Mouse (Mus musculus): Measurements from ENCODE around the gene Mta2. TPM values are rescaled to one million over a fixed set of nuclear protein-coding genes. Genes with fewer than 3 reads are reported as not detected.

Gene Mta2
- polyA plus RNA-seq, 1 experiment from 2014 or later, result 29.1 TPM

DNA sequence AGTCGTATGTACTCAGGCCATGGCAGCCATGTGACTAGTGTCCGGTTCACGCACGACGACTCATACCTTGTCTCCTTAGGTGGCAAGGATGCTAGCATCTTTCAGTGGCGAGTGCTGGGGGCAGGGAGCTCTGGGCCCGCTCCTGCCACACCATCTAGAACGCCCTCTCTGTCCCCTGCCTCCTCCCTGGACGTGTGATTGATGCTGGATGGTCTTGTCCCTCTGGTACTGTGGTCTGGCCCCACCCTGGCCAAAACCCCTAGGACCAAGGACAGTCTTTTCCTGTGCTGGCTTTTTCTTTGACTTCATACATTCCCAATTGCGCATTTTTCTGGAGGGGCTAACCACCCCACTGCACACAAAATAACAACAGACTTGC is 550 bp upstream of the Mta2 start:
- peak; percentile 31 for ATAC-seq (ENCODE audit: low read depth)
- H3K4me2 ChIP-seq (ENCODE audit: low read depth, low read length), result peak overlapping the region; percentile 65
- no peaks in the 10 kb centered on the region for H3K9me3 ChIP-seq (ENCODE audit: control insufficient read depth, low read length)
- H3K27ac ChIP-seq (ENCODE audit: low read depth, low read length), result peak overlapping the region; percentile 96
- 16% methylated on average over 10 of the region's 10 CpGs for WGBS
- peaks cover 12% of the 10 kb centered on the region for H3K36me3 ChIP-seq (ENCODE audit: control insufficient read depth, insufficient read depth, low read length)
- peaks cover 20% of the 10 kb centered on the region for H3K4me1 ChIP-seq (ENCODE audit: control insufficient read depth, insufficient read depth, low read length)
- peak overlapping the region; percentile 95 for H3K9ac ChIP-seq (replicated peaks; ENCODE audit: low read depth, low read length)
- no peaks in the 10 kb centered on the region for H3K27me3 ChIP-seq (ENCODE audit: control insufficient read depth, insufficient read depth, low read length)
- peak overlapping the region; percentile 95 for H3K4me3 ChIP-seq (ENCODE audit: low read depth, low read length)

GRCm38 (mm10) chr19:8942276-8942964 is 745 bp downstream of the Mta2 start:
- WGBS, result 0% methylated on average over 46 of the region's 46 CpGs
- Histone ChIP-seq H3K9ac (replicated peaks; ENCODE audit: low read depth, low read length) (peak overlapping the region; percentile 95), H3K27ac (ENCODE audit: low read depth, low read length) (peak overlapping the region; percentile 96), H3K4me3 (ENCODE audit: low read depth, low read length) (peak overlapping the region; percentile 95), H3K36me3 (ENCODE audit: control insufficient read depth, insufficient read depth, low read length) (peaks cover 24% of the 10 kb centered on the region), H3K9me3 (ENCODE audit: control insufficient read depth, low read length) (no peaks in the 10 kb centered on the region), H3K4me2 (ENCODE audit: low read depth, low read length) (peak overlapping the region; percentile 65), H3K4me1 (ENCODE audit: control insufficient read depth, insufficient read depth, low read length) (peaks cover 20% of the 10 kb centered on the region), H3K27me3 (ENCODE audit: control insufficient read depth, insufficient read depth, low read length) (no peaks in the 10 kb centered on the region)
- peak; percentile 73 for ATAC-seq (ENCODE audit: low read depth)

DNA sequence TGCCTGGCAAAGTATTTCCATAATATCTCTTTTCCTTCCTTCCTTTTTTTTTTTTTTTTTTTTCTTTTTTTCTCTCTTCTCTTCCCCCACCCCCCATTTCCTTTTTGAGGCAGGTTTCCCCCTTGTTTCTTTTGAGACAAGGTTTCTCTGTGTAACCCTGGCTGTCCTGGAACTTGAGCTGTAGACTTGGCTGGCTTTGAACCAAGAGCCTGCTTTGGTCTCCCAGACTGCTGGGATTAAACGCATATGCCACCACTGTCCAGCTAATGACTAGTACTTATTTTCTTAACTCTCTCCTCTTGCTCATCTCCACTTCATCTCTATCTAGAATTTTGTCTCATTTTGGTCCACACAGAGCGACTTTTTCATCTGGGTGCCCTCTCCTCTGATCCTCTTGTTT is 1.4 kb downstream of the Mta2 start:
- no peaks in the 10 kb centered on the region for H3K27me3 ChIP-seq (ENCODE audit: control insufficient read depth, insufficient read depth, low read length)
- peaks cover 30% of the 10 kb centered on the region for H3K36me3 ChIP-seq (ENCODE audit: control insufficient read depth, insufficient read depth, low read length)
- no peak for ATAC-seq (ENCODE audit: low read depth)
- H3K4me2 ChIP-seq (ENCODE audit: low read depth, low read length), result peak overlapping the region; percentile 65
- peaks cover 20% of the 10 kb centered on the region for H3K4me1 ChIP-seq (ENCODE audit: control insufficient read depth, insufficient read depth, low read length)
- peak overlapping the region; percentile 95; the same call in 1 of the 2 replicates for H3K9ac ChIP-seq (replicated peaks; ENCODE audit: low read depth, low read length)
- H3K9me3 ChIP-seq (ENCODE audit: control insufficient read depth, low read length), result no peaks in the 10 kb centered on the region
- 78% methylated on average over 2 of the region's 2 CpGs for WGBS
- H3K27ac ChIP-seq (ENCODE audit: low read depth, low read length), result no peak overlapping the region
- H3K4me3 ChIP-seq (ENCODE audit: low read depth, low read length), result peak overlapping the region; percentile 95

DNA sequence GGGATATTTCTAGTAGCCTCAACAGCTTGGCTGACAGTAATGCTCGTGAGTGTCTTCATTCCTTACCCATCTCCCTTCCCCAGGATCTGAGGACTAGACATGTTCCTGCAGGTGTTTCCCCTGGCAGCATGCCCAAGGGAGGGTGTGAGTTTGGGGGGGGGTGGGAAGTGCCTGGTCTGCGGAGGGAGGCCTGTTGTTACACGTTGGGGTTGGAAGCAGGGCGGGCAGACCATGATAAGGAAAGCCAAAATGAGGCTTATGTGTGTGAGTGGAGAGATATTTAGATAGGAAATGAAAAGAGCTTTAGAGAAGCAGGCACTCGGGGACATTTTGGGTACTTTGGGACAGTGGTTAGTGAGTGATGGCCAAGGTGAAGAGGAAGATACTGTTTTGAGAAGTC is 2.4 kb downstream of the Mta2 start:
- no peak overlapping the region for H3K27ac ChIP-seq (ENCODE audit: low read depth, low read length)
- peaks cover 40% of the 10 kb centered on the region for H3K36me3 ChIP-seq (ENCODE audit: control insufficient read depth, insufficient read depth, low read length)
- 62% methylated on average over 5 of the region's 5 CpGs for WGBS
- H3K4me3 ChIP-seq (ENCODE audit: low read depth, low read length), result no peak overlapping the region
- no peak for ATAC-seq (ENCODE audit: low read depth)
- no peaks in the 10 kb centered on the region for H3K9me3 ChIP-seq (ENCODE audit: control insufficient read depth, low read length)
- H3K4me1 ChIP-seq (ENCODE audit: control insufficient read depth, insufficient read depth, low read length), result peaks cover 20% of the 10 kb centered on the region
- peak overlapping the region; percentile 2; the same call in 1 of the 2 replicates for H3K4me2 ChIP-seq (ENCODE audit: low read depth, low read length)
- H3K27me3 ChIP-seq (ENCODE audit: control insufficient read depth, insufficient read depth, low read length), result no peaks in the 10 kb centered on the region
- H3K9ac ChIP-seq (replicated peaks; ENCODE audit: low read depth, low read length), result no peak overlapping the region

DNA sequence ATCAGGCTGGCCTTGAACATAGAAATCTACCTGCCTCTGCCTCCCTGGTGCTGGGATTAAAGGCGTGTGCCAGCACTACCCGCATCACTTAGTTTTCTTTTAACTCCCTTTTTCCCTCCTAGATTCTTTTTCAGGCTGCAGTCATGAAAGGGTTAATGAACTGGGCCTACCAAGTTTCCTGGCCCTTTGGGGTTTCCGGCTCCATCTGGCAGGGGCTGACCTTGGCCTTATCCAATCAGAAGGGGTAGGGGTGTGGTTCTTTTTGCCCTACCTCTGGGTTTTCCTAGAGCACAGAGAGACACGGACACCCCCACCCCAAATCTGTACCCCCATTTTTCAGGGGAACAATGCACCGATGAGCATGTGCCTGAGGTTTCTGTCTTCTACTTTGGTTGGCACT is 3.1 kb downstream of the Mta2 start:
- WGBS, result 33% methylated on average over 5 of the region's 5 CpGs
- H3K9me3 ChIP-seq (ENCODE audit: control insufficient read depth, low read length), result no peaks in the 10 kb centered on the region
- no peak for ATAC-seq (ENCODE audit: low read depth)
- H3K27me3 ChIP-seq (ENCODE audit: control insufficient read depth, insufficient read depth, low read length), result no peaks in the 10 kb centered on the region
- peaks cover 43% of the 10 kb centered on the region for H3K36me3 ChIP-seq (ENCODE audit: control insufficient read depth, insufficient read depth, low read length)
- no peak overlapping the region for H3K27ac ChIP-seq (ENCODE audit: low read depth, low read length)
- H3K4me1 ChIP-seq (ENCODE audit: control insufficient read depth, insufficient read depth, low read length), result peaks cover 20% of the 10 kb centered on the region
- H3K4me3 ChIP-seq (ENCODE audit: low read depth, low read length), result no peak overlapping the region; the same call in 1 of the 2 replicates
- no peak overlapping the region; the same call in 1 of the 2 replicates for H3K9ac ChIP-seq (replicated peaks; ENCODE audit: low read depth, low read length)
- peak overlapping the region; percentile 24 for H3K4me2 ChIP-seq (ENCODE audit: low read depth, low read length)

GRCm38 (mm10) chr19:8945251-8945650 is 3.6 kb downstream of the Mta2 start:
- Histone ChIP-seq H3K27me3 (ENCODE audit: control insufficient read depth, insufficient read depth, low read length) (no peaks in the 10 kb centered on the region), H3K36me3 (ENCODE audit: control insufficient read depth, insufficient read depth, low read length) (peaks cover 46% of the 10 kb centered on the region), H3K9me3 (ENCODE audit: control insufficient read depth, low read length) (no peaks in the 10 kb centered on the region), H3K4me1 (ENCODE audit: control insufficient read depth, insufficient read depth, low read length) (peaks cover 20% of the 10 kb centered on the region), H3K27ac (ENCODE audit: low read depth, low read length) (no peak overlapping the region), H3K9ac (replicated peaks; ENCODE audit: low read depth, low read length) (no peak overlapping the region; the same call in 1 of the 2 replicates), H3K4me3 (ENCODE audit: low read depth, low read length) (no peak overlapping the region; the same call in 1 of the 2 replicates), H3K4me2 (ENCODE audit: low read depth, low read length) (peak overlapping the region; percentile 24; the same call in 1 of the 2 replicates)
- 91% methylated on average over 6 of the region's 6 CpGs for WGBS
- ATAC-seq (ENCODE audit: low read depth), result no peak

- peaks cover 63% of the 10 kb centered on the region for H3K36me3 ChIP-seq (ENCODE audit: control insufficient read depth, insufficient read depth, low read length)
- no peak overlapping the region for H3K4me3 ChIP-seq (ENCODE audit: low read depth, low read length)
- no peak overlapping the region for H3K4me2 ChIP-seq (ENCODE audit: low read depth, low read length)
- ATAC-seq (ENCODE audit: low read depth), result no peak
- H3K4me1 ChIP-seq (ENCODE audit: control insufficient read depth, insufficient read depth, low read length), result peaks cover 14% of the 10 kb centered on the region; the same call in 1 of the 2 replicates
- H3K27ac ChIP-seq (ENCODE audit: low read depth, low read length), result no peak overlapping the region
- WGBS, result 94% methylated on average over 7 of the region's 7 CpGs
- no peaks in the 10 kb centered on the region for H3K9me3 ChIP-seq (ENCODE audit: control insufficient read depth, low read length)
- H3K9ac ChIP-seq (replicated peaks; ENCODE audit: low read depth, low read length), result no peak overlapping the region
- H3K27me3 ChIP-seq (ENCODE audit: control insufficient read depth, insufficient read depth, low read length), result no peaks in the 10 kb centered on the region
These were observed 5.3 kb downstream of the Mta2 start for GRCm38 (mm10) chr19:8946929-8947328.

DNA sequence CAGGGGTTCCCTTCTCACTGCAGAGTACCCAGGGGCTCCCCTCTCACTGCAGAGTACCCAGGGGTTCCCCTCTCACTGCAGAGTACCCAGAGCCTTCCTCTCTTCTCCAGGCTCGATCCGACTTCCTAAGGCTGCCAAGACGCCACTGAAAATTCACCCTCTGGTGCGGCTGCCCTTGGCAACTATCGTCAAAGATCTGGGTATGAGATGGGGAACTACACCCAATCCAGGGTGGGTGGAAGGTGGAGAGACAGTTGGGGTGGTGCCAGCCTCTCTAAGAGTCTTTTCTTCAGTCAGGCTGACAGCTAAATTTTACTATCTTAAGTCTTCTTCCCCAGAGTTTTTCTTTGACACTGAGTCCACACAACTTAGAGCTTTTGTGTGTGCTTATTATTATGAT is 8.5 kb downstream of the Mta2 start:
- no peaks in the 10 kb centered on the region for H3K9me3 ChIP-seq (ENCODE audit: control insufficient read depth, low read length)
- peaks cover 60% of the 10 kb centered on the region for H3K36me3 ChIP-seq (ENCODE audit: control insufficient read depth, insufficient read depth, low read length)
- H3K27me3 ChIP-seq (ENCODE audit: control insufficient read depth, insufficient read depth, low read length), result no peaks in the 10 kb centered on the region
- WGBS, result 92% methylated on average over 5 of the region's 5 CpGs
- no peak for ATAC-seq (ENCODE audit: low read depth)
- H3K4me2 ChIP-seq (ENCODE audit: low read depth, low read length), result no peak overlapping the region
- H3K4me1 ChIP-seq (ENCODE audit: control insufficient read depth, insufficient read depth, low read length), result peaks cover 18% of the 10 kb centered on the region
- H3K9ac ChIP-seq (replicated peaks; ENCODE audit: low read depth, low read length), result no peak overlapping the region
- H3K27ac ChIP-seq (ENCODE audit: low read depth, low read length), result no peak overlapping the region
- H3K4me3 ChIP-seq (ENCODE audit: low read depth, low read length), result no peak overlapping the region

- no peaks in the 10 kb centered on the region for H3K9me3 ChIP-seq (ENCODE audit: control insufficient read depth, low read length)
- no peak for ATAC-seq (ENCODE audit: low read depth)
- WGBS, result 87% methylated on average over 9 of the region's 9 CpGs
- H3K9ac ChIP-seq (replicated peaks; ENCODE audit: low read depth, low read length), result peak overlapping the region; percentile 46; the same call in 1 of the 2 replicates
- H3K27ac ChIP-seq (ENCODE audit: low read depth, low read length), result peak overlapping the region; percentile 86
- no peak overlapping the region for H3K4me2 ChIP-seq (ENCODE audit: low read depth, low read length)
- H3K4me1 ChIP-seq (ENCODE audit: control insufficient read depth, insufficient read depth, low read length), result peaks cover 18% of the 10 kb centered on the region
- H3K27me3 ChIP-seq (ENCODE audit: control insufficient read depth, insufficient read depth, low read length), result no peaks in the 10 kb centered on the region
- H3K4me3 ChIP-seq (ENCODE audit: low read depth, low read length), result no peak overlapping the region
- peaks cover 41% of the 10 kb centered on the region for H3K36me3 ChIP-seq (ENCODE audit: control insufficient read depth, insufficient read depth, low read length)
These were observed 10.6 kb downstream of the Mta2 start for GRCm38 (mm10) chr19:8952241-8952640.
